Mouse (Mus musculus): ENCODE results near the gene Maats1.

- TF ChIP-seq POLR2A (IDR thresholded peaks at IDR 0.05; ENCODE audit: extremely low read depth, insufficient read depth, low read length) (no peak), CTCF (IDR thresholded peaks at IDR 0.05; ENCODE audit: extremely low read depth, insufficient read depth, low read length) (no peak)
These were observed 67.2 kb downstream of the Maats1 start for GRCm38 (mm10) chr16:38274737-38275136.
